Mouse (Mus musculus) central nervous system, embryonic 14 days (tissue): ENCODE data around the gene Rpl3l. TPM values are rescaled to one million over a fixed set of nuclear protein-coding genes. Genes with fewer than 3 reads are reported as not detected.

Source experiments
- polyA plus RNA-seq: library from polyadenylated mRNA; depleted of rRNA; stranded (reverse); fragments of >200 nt; gene quantifications from 2 replicates; pipeline ENCODE4 v1.2.3, GENCODE M21; 2012; rRNA removed

Rpl3l gene
- polyA plus RNA-seq = 0.08 and 0.10 TPM in 2 replicates

DNA sequence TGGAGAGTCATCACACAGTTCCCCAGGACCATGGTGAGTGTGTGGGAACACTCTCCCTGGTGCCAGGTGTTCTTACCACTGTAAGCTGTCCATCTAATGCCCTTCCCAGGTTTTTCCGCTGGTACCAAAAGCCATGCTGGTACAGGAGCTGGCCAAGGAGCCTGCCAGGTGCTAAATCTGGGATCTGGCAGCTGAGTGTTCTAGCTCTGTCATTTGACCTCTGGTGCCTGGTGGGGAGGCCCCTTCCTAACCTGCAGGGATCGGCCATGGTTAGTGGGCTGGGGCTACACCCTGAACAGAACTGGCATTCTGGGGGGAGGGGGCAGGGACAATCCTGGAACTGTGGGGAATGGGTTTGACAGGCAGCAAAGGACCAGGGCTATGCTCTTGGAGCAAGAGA, at the start of gene Rpl3l:
Gene Rpl3l, plus strand, starts transcription at position 203 of the 400 bp plus-strand sequence.

DNA sequence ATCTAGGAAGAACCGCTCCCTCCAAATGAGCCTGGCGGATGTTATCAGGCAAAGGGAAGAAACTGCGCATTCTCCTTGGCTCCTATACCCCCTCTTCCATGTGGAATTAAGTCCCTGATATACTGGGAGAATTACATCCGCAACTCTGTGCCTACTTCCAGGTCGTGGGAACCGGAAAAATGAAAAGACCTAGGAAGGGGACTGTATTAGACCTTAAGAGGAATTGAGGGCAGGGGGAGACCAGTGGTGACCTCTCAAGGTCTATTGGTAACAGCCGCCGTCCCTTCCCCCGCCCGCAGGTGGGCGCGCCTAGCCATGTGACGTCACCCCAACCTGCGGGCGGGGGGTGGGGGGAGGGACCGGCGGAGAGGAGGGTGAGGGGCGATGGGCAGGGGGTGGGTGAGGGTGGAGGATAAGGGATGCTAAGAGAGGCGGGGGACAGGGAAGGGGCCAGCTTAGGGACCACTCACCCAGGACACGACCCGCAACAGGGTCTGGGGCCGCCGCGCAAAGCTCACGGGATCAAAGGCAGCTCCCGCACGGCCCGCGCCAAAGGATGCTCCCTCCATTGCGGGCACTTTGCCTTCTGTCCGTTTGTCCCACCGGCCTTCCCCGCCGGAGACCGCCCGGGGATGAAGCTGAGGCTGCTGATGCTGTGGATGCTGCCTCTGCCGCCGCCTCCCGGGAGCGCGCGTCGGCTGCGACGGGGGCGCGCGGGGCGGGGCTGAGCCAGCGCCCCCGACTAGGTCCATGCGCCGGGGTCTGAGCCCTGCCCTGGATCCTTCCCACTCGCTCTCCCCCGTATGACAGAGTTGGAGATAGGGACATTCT, 38.2 kb upstream of the Rpl3l start, which contains the start of gene Syngr3:
Gene Syngr3, minus strand, starts transcription at position 705 of the 831 bp plus-strand sequence.

DNA sequence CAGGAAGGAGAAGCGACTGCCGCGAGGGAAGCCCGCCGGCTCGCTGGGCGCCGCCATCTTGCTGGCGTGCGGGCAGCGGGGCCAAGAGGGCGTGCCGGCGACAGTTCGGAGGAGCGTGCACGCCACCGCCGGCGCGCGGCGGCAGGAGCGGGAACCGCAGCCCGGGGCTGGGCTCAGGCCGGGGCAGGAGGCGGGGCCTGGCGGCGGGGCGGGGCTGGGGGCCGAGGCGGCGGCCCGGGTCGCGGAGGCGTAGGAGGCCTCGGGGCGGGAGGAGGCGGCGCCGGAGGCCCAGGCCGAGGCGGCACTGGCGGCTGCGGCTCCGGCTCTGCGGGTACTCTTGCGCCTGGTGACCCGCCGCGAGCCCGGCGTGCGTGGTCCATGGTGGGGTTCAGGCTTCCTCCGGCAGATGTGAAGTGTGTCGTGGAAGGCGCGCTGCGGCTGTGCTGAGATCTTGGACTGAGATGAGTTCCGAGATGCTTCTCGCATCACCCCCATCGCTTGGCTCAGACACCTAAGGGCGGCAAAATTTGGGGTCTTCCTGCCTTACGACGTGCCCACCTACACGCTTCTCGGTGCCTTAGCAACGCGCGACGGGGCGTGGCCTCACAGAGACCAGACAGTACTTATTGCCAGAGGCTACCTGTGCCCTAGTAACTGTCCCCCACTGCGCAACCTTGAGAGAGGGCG, 31.5 kb upstream of the Rpl3l start, which contains the start of the genes Gfer and Noxo1:
Gene Gfer, minus strand, starts transcription at position 146 of the 687 bp plus-strand sequence.
Gene Noxo1, plus strand, starts transcription at position 224 of the 687 bp plus-strand sequence.

DNA sequence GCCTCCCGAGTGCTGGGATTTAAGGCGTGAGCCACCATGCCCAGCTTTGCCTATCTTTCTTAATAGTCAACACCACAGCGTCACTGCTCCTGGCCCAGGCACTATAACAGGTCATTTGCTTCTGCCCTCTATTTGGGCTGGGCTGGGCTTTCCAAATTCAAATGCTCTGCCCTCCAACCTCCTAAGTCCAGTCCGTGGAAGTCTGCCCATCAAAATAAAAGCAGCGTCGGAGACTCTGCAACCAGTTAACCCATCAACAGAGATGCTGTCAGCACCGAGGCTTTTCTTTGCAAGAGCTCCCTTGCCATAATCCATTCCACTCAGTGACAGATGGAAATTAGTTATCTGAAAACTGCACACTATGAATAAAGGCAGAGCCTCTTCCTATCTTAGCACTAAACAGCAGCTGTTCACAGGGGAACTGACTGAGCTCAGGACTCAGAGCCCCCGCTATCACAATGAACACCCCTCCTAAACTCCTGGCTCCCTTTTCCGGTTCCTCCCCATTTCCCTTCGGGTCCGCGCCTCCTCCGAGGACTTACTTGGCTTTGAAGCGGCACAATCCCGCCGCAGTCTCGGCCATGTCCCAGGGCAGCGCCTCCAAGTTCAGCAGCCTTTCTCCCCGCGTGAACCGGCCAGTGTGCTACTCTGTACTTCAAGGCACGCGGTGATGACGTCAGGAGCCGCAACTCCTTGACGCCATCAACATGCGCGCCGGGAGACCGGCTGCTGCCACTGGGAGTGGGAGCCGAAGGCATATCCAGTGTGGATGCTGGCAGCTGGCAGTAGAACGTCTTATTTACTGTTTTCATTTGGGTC, 20.4 kb upstream of the Rpl3l start, which contains the start of gene Tbl3:
Gene Tbl3, minus strand, starts transcription at position 679 of the 819 bp plus-strand sequence.

DNA sequence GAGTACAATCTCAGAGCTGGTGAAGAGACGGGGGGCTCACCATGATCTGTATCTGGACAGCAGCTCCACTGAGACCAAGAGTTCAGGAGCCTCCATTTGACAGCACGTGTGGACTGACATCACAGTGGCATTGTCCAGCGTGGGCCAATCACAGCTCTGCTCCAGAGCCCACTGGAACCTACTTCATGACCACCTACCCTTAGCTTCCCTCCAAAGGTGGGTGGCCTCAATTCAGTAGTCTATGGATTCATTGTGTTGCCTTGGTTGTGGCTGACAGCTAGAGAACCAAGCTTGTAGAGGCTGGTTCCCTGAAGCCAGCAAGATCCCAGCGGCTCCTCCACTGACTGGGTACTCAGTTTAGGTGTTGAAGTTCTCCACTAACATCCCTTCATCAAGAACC, 9.7 kb upstream of the Rpl3l start, which contains the start of the genes Rnf151 and Rps2:
Gene Rnf151, minus strand, starts transcription at position 121 of the 400 bp plus-strand sequence.
Gene Rps2, plus strand, starts transcription at position 174 of the 400 bp plus-strand sequence.

DNA sequence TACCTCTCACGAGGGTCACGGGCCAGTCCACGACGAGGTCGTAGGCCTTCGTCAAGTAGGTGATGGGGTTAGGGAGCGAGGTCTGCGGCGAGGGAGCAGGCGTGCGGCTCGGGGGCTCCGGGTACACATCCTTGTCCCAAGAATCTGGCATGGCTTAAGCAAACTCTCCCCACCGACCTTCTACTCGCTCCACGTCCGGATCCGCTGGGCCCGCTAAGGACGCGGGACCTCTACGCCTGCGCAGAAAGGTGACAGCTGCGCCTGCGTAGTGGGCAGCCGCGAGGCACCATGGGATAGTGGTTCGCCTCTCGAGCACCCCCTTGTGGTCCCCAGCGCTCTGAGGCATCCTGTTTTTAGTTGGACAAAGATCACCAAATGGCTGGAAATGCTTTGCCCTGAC, 3.4 kb upstream of the Rpl3l start, which contains the start of gene Ndufb10:
Gene Ndufb10, minus strand, starts transcription at position 295 of the 400 bp plus-strand sequence.

DNA sequence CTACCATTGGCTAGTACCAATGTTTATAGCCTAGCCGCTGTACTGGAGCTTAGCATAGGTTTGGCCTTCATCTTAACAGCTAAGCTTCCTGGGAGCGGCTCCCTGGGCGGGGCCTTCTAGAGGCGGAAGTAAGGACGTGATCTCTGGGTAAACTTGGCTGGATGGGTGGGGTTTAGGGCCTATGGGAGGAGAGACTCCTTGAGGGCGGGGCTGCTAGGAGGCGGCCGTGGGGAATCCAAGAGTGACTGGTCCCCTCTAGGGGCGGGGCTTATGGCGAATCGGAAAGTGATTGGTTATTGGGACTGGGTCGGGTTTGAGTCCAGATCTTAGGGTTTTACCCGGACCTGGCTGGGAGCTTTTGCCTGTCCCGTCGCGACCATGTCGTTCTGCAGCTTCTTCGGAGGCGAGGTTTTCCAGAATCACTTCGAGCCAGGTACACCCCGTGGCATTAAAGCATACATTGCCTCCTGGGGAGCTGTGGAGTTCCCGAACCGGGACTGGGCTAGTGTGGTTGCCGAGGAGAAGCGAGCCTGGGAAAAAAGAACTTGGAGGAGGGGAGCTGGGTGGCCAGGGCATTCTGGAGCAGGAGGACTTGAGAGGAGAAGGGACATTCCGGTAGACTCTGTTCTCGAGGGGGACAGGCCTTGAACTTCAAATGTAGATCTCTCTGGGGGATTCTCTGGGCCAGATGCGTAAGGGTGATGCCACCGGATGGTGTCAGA, 8.9 kb downstream of the Rpl3l start, which contains the start of gene Msrb1:
Gene Msrb1, plus strand, starts transcription at position 313 of the 722 bp plus-strand sequence.

DNA sequence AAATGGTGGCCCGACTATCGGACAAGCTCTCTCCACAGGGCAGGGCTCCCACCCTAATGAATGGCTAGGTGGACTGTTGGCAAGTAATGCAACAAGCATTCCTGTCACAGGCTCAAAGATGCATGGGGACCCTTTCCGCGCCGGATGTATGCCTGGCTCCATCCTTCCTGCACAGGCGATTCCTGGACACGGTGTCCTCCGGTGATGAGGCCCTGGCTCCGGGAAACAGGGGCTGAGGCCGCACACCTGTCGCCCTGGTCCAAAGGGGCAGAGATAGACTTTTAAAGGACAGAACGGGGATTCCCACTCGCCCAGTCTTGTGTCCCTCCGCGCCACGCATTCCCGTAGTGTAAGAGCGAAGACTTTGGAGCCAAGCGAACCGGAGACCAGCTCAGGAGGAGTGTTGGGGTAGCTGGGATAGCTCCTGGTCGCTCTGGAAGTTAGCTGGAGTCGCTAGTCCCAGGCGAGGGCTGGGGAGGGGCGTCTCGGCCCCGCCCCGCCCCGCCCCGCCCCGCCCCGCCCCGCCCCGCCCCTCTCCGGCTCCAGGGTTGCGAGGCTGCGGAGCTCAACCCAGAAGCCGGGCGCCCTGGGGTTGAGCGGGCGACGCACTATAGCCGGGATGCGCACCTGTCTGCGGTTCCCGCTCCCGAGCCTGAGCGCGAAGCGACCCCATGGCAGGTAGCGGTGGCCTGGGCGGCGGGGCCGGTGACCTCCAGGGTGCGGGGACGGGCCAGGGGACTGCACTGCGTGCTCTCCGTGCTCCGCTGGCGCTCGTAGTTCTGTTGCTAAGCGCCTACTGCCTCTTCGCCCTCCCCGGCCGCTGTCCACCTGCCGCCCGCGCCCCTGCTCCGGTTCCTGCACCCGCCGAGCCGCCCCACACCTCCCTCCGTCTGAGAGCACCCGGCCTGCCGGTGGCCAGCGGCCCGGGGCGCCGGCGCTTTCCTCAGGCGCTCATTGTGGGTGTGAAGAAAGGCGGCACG, 25.1 kb downstream of the Rpl3l start, which contains the start of gene Hs3st6:
Gene Hs3st6, plus strand, starts transcription at position 574 of the 980 bp plus-strand sequence.

Other genes with a start within 250 kb of the Rpl3l start
- gene Mlst8, start 248.7 kb upstream of the Rpl3l start, polyA plus RNA-seq = 51.2 and 55.8 TPM in 2 replicates
- gene Caskin1, start 239.2 kb upstream of the Rpl3l start, polyA plus RNA-seq = 93.1 and 111 TPM in 2 replicates
- 333 and 335 TPM in 2 replicates for gene Traf7, start 199.9 kb upstream of the Rpl3l start, polyA plus RNA-seq
- gene Rab26, start 193.6 kb upstream of the Rpl3l start, polyA plus RNA-seq = 4.1 and 5.0 TPM in 2 replicates
- gene Pkd1, start 178.0 kb upstream of the Rpl3l start, polyA plus RNA-seq = 60.4 and 62.9 TPM in 2 replicates
- gene Tsc2, start 95.2 kb upstream of the Rpl3l start, polyA plus RNA-seq = 175 and 176 TPM in 2 replicates
- gene Nthl1, start 95.1 kb upstream of the Rpl3l start, polyA plus RNA-seq = 16.0 and 16.5 TPM in 2 replicates
- gene Slc9a3r2, start 77.5 kb upstream of the Rpl3l start, polyA plus RNA-seq = 27.3 and 36.1 TPM in 2 replicates
- gene Npw, start 69.4 kb upstream of the Rpl3l start, polyA plus RNA-seq = 0.16 and 0.29 TPM in 2 replicates
- gene Zfp598, start 58.1 kb upstream of the Rpl3l start, polyA plus RNA-seq = 85.5 and 87.5 TPM in 2 replicates
- gene Syngr3, start 37.9 kb upstream of the Rpl3l start, polyA plus RNA-seq = 58.6 and 60.6 TPM in 2 replicates
- 31.7 and 33.2 TPM in 2 replicates for gene Gfer, start 31.7 kb upstream of the Rpl3l start, polyA plus RNA-seq
- gene Noxo1, start 31.6 kb upstream of the Rpl3l start, polyA plus RNA-seq = 9.5 and 9.7 TPM in 2 replicates
- gene Tbl3, start 20.2 kb upstream of the Rpl3l start, polyA plus RNA-seq = 71.6 and 77.7 TPM in 2 replicates
- 0.36 TPM in 2 replicates for gene Rnf151, start 9.8 kb upstream of the Rpl3l start, polyA plus RNA-seq
- gene Rps2, start 9.7 kb upstream of the Rpl3l start, polyA plus RNA-seq = 1,943 and 2,057 TPM in 2 replicates
- gene Ndufb10, start 3.3 kb upstream of the Rpl3l start, polyA plus RNA-seq = 219 and 243 TPM in 2 replicates
- gene Msrb1, start 8.8 kb downstream of the Rpl3l start, polyA plus RNA-seq = 36.8 and 38.8 TPM in 2 replicates
- 0.28 and 1.5 TPM in 2 replicates for gene Hs3st6, start 25.2 kb downstream of the Rpl3l start, polyA plus RNA-seq
- gene Meiob, start 76.5 kb downstream of the Rpl3l start, polyA plus RNA-seq = not detected in 2 replicates
- gene Hagh, start 112.3 kb downstream of the Rpl3l start, polyA plus RNA-seq = 34.3 and 35.3 TPM in 2 replicates
- gene Fahd1, start 122.5 kb downstream of the Rpl3l start, polyA plus RNA-seq = 16.0 and 16.6 TPM in 2 replicates
- 0.05 and 0.13 TPM in 2 replicates for gene Igfals, start 138.2 kb downstream of the Rpl3l start, polyA plus RNA-seq
- gene Nubp2, start 158.5 kb downstream of the Rpl3l start, polyA plus RNA-seq = 32.7 and 32.9 TPM in 2 replicates
- 79.6 and 81.9 TPM in 2 replicates for gene Spsb3, start 158.8 kb downstream of the Rpl3l start, polyA plus RNA-seq
- 39.1 and 48.1 TPM in 2 replicates for gene Eme2, start 167.3 kb downstream of the Rpl3l start, polyA plus RNA-seq
- gene Mrps34, start 167.3 kb downstream of the Rpl3l start, polyA plus RNA-seq = 107 and 108 TPM in 2 replicates
- gene Nme3, start 168.7 kb downstream of the Rpl3l start, polyA plus RNA-seq = 77.0 and 84.1 TPM in 2 replicates
- 193 and 206 TPM in 2 replicates for gene Mapk8ip3, start 209.2 kb downstream of the Rpl3l start, polyA plus RNA-seq
- 72.1 and 74.9 TPM in 2 replicates for gene Jpt2, start 232.9 kb downstream of the Rpl3l start, polyA plus RNA-seq